Mouse (Mus musculus): ENCODE measurements around the gene Dydc1.

Dydc1 gene

GRCm38 (mm10) chr14:41098726-41099125, 26.0 kb downstream of the Dydc1 start:
- ATAC-seq (ENCODE audit: low TSS enrichment) = peak; percentile 93

GRCm38 (mm10) chr14:41100712-41101111, 28.0 kb downstream of the Dydc1 start:
- ATAC-seq (ENCODE audit: low TSS enrichment) = no peak

GRCm38 (mm10) chr14:41101242-41101641, 28.5 kb downstream of the Dydc1 start:
- ATAC-seq (ENCODE audit: low TSS enrichment) = no peak

GRCm38 (mm10) chr14:41102269-41102668, 29.6 kb downstream of the Dydc1 start:
- no peak for ATAC-seq (ENCODE audit: low TSS enrichment)

- ATAC-seq (ENCODE audit: low TSS enrichment) = no peak
Measured at GRCm38 (mm10) chr14:41104853-41105444, 32.2 kb downstream of the Dydc1 start, which contains the start of gene Mat1a. Mat1a (plus strand) TSS chr14:41105035.

GRCm38 (mm10) chr14:41111031-41111668, 38.4 kb downstream of the Dydc1 start:
- no peak for ATAC-seq (ENCODE audit: low TSS enrichment)

- no peak for ATAC-seq (ENCODE audit: low TSS enrichment)
Measured at GRCm38 (mm10) chr14:41112944-41113343, 40.2 kb downstream of the Dydc1 start.

GRCm38 (mm10) chr14:41116271-41116670, 43.6 kb downstream of the Dydc1 start:
- no peak for ATAC-seq (ENCODE audit: low TSS enrichment)

- no peak for ATAC-seq (ENCODE audit: low TSS enrichment)
Measured at GRCm38 (mm10) chr14:41124683-41125082, 52.0 kb downstream of the Dydc1 start.

GRCm38 (mm10) chr14:41127997-41128396, 55.3 kb downstream of the Dydc1 start:
- peak; percentile 85 for ATAC-seq (ENCODE audit: low TSS enrichment)

- no peak for ATAC-seq (ENCODE audit: low TSS enrichment)
Measured at GRCm38 (mm10) chr14:41131540-41131939, 58.8 kb downstream of the Dydc1 start, which contains the start of gene Sftpa1. Sftpa1 (plus strand) TSS chr14:41131782.

- no peak for ATAC-seq (ENCODE audit: low TSS enrichment)
Measured at GRCm38 (mm10) chr14:41137006-41137405, 64.3 kb downstream of the Dydc1 start.

GRCm38 (mm10) chr14:41140686-41141085, 68.0 kb downstream of the Dydc1 start:
- no peak for ATAC-seq (ENCODE audit: low TSS enrichment)

All from frontal cortex, adult (tissue).